Mouse (Mus musculus) right cerebral cortex, adult 18-20 months (tissue): ENCODE results near the gene Mpv17.

ENCODE experiments used
- DNase-seq: peaks from one replicate; pipeline ENCODE4 v3.0.0; 2022; ENCODE audit warnings: mixed read lengths

Gene Mpv17

GRCm38 (mm10) chr5:31154152-31154553 is at the start of gene Mpv17:
Gene Mpv17, minus strand, starts transcription at chr5:31154251.
- peak; percentile 87 for DNase-seq

- no peak for DNase-seq
Measured at GRCm38 (mm10) chr5:31202933-31203332, 48.9 kb upstream of the Mpv17 start.

- peak; percentile 99 for DNase-seq
Measured at GRCm38 (mm10) chr5:31201742-31202590, 47.9 kb upstream of the Mpv17 start, which contains the start of gene Zfp513. Gene Zfp513, minus strand, starts transcription at chr5:31202303.

- no peak for DNase-seq
Measured at GRCm38 (mm10) chr5:31201042-31201741, 47.1 kb upstream of the Mpv17 start.

GRCm38 (mm10) chr5:31200327-31200768 is 46.3 kb upstream of the Mpv17 start:
- DNase-seq = no peak

GRCm38 (mm10) chr5:31199893-31200292 is 45.8 kb upstream of the Mpv17 start:
- DNase-seq = no peak

GRCm38 (mm10) chr5:31199321-31199892 is 45.4 kb upstream of the Mpv17 start:
- no peak for DNase-seq

- DNase-seq = no peak
Measured at GRCm38 (mm10) chr5:31198616-31199320, 44.7 kb upstream of the Mpv17 start.

GRCm38 (mm10) chr5:31198170-31198569 is 44.1 kb upstream of the Mpv17 start:
- no peak for DNase-seq

- no peak for DNase-seq
Measured at GRCm38 (mm10) chr5:31197072-31197471, 43.0 kb upstream of the Mpv17 start.

- no peak for DNase-seq
Measured at GRCm38 (mm10) chr5:31196207-31196606, 42.2 kb upstream of the Mpv17 start.

GRCm38 (mm10) chr5:31195671-31196070 is 41.6 kb upstream of the Mpv17 start:
- DNase-seq = no peak

- DNase-seq = no peak
Measured at GRCm38 (mm10) chr5:31194486-31195485, 40.7 kb upstream of the Mpv17 start.

- DNase-seq = no peak
Measured at GRCm38 (mm10) chr5:31193631-31194281, 39.7 kb upstream of the Mpv17 start.

GRCm38 (mm10) chr5:31192939-31193630 is 39.0 kb upstream of the Mpv17 start, which contains the start of the genes Snx17 and Eif2b4:
Gene Snx17, plus strand, starts transcription at chr5:31193227.
Gene Eif2b4, minus strand, starts transcription at chr5:31193430.
- peak; percentile 100 for DNase-seq

- no peak for DNase-seq
Measured at GRCm38 (mm10) chr5:31192045-31192938, 38.2 kb upstream of the Mpv17 start.

GRCm38 (mm10) chr5:31190201-31190600 is 36.1 kb upstream of the Mpv17 start:
- DNase-seq = no peak

GRCm38 (mm10) chr5:31188223-31188840 is 34.3 kb upstream of the Mpv17 start:
- DNase-seq = no peak

- no peak for DNase-seq
Measured at GRCm38 (mm10) chr5:31183678-31184077, 29.6 kb upstream of the Mpv17 start.
